Mouse (Mus musculus) E14TG2a.4 (cell line): ENCODE measurements around the gene Rgs13.

ENCODE experiments used
- CTCF ChIP-seq: conservative IDR thresholded peaks from 2 replicates; pipeline ENCODE4 v1.5.1; 2014; ENCODE audit warnings: low read length
- NANOG ChIP-seq: IDR thresholded peaks from 2 replicates; pipeline ENCODE4 v1.6.1; 2014; ENCODE audit warnings: borderline replicate concordance, low read length, mixed read lengths
- POU5F1 ChIP-seq: IDR thresholded peaks from 2 replicates; pipeline ENCODE4 v1.6.1; 2014; ENCODE audit warnings: low read length, borderline replicate concordance

DNA sequence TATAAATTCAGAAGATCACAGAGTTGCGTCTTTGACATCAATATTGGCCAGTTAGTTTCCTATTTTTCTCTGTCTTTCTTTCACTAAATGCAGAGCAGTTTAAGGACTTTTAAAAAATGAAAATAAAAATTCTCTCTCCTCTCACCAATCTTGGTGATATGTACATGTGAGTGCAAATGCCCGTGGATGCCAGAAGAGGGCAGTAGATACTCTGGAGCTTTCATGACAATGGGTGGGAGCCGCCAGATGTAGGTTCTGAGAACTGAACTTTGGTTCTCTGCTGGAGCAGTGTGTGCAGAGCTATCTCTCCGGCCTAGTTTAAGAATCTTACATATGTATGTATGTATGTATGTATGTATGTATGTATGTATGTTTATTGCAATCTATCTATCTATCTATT lies 2.4 kb upstream of the Rgs13 start:
- peak; percentile 50 for TF ChIP-seq CTCF
- TF ChIP-seq POU5F1 = no peak
- TF ChIP-seq NANOG = no peak
